In genomic region chr4:126104261-126105075, GRCm38 (mm10) we compare ENCODE assay signal across 8 mouse cellular contexts. TPM values are rescaled to one million over a fixed set of nuclear protein-coding genes. Genes with fewer than 3 reads are reported as not detected.
DNase-seq lines count a peak whose midpoint lies in the region; ATAC-seq and TF ChIP-seq lines count a peak whose summit lies in the region.

No protein-coding gene starts in this region.

- peak overlapping the region; percentile 98 for H3K4me2 ChIP-seq in embryonic facial prominence, embryonic 14.5 days (ENCODE audit: low read depth, low read length)
- H3K4me2 ChIP-seq in hindbrain, embryonic 16.5 days (ENCODE audit: low read length), result peak overlapping the region; percentile 82
- peak overlapping the region; percentile 85 for H3K4me2 ChIP-seq in limb, embryonic 14.5 days (replicated peaks; ENCODE audit: low read depth, low read length, severe bottlenecking)
- peak overlapping the region; percentile 92 for H3K4me2 ChIP-seq in midbrain, postnatal 0 days (ENCODE audit: low read depth, low read length, poor library complexity, severe bottlenecking)

- WGBS in embryonic facial prominence, embryonic 14.5 days, result 3% methylated on average over 29 of the region's 34 CpGs
- 3% methylated on average over 34 of the region's 34 CpGs for WGBS in hindbrain, embryonic 16.5 days
- 4% methylated on average over 34 of the region's 34 CpGs for WGBS in limb, embryonic 14.5 days
- 2% methylated on average over 33 of the region's 34 CpGs for WGBS in midbrain, postnatal 0 days

- DNase-seq in layer of hippocampus, adult 2 months (ENCODE audit: low spot score in 2 of 2), result no peak
- DNase-seq in layer of hippocampus, adult 9-11 months, result no peak
- peak; percentile 66 to 85 for DNase-seq in adrenal gland, adult (ENCODE audit: inconsistent age in 2 of 2, low spot score in 1 of 2)
- DNase-seq in embryonic facial prominence, embryonic 14.5 days (ENCODE audit: low spot score), result no peak
- DNase-seq in limb, embryonic 14.5 days (ENCODE audit: low spot score), result no peak
- peak; percentile 38 for DNase-seq in midbrain, postnatal 0 days (ENCODE audit: low spot score)
- DNase-seq in T-cell, adult 2 months (ENCODE audit: low spot score), result no peak

- H3K4me1 ChIP-seq in embryonic facial prominence, embryonic 14.5 days (ENCODE audit: control insufficient read depth, insufficient read depth, low read length), result peaks cover 31% of the 10 kb centered on the region
- peaks cover 39% of the 10 kb centered on the region for H3K4me1 ChIP-seq in hindbrain, embryonic 16.5 days (ENCODE audit: control insufficient read depth, insufficient read depth, low read depth, low read length)
- H3K4me1 ChIP-seq in limb, embryonic 14.5 days (ENCODE audit: control insufficient read depth, insufficient read depth, low read length), result peaks cover 22% of the 10 kb centered on the region
- peaks cover 12% of the 10 kb centered on the region; the same call in 1 of the 2 replicates for H3K4me1 ChIP-seq in midbrain, postnatal 0 days (ENCODE audit: insufficient read depth, low read length)

- H3K9me3 ChIP-seq in embryonic facial prominence, embryonic 14.5 days (ENCODE audit: control insufficient read depth, low read length), result no peaks in the 10 kb centered on the region
- H3K9me3 ChIP-seq in hindbrain, embryonic 16.5 days (ENCODE audit: control insufficient read depth, low read length), result no peaks in the 10 kb centered on the region
- no peaks in the 10 kb centered on the region for H3K9me3 ChIP-seq in limb, embryonic 14.5 days (ENCODE audit: control insufficient read depth, low read length)
- no peaks in the 10 kb centered on the region for H3K9me3 ChIP-seq in midbrain, postnatal 0 days (ENCODE audit: low read length)

- ATAC-seq in embryonic facial prominence, embryonic 14.5 days (ENCODE audit: low read depth), result peak; percentile 19
- no peak; the same call in 1 of the 2 replicates for ATAC-seq in hindbrain, embryonic 16.5 days
- no peak for ATAC-seq in limb, embryonic 14.5 days (ENCODE audit: low FRiP score, low read depth)
- peak; percentile 45 for ATAC-seq in midbrain, postnatal 0 days (ENCODE audit: low FRiP score)

- peak overlapping the region; percentile 82 for H3K4me3 ChIP-seq in layer of hippocampus, adult 2 months
- H3K4me3 ChIP-seq in embryonic facial prominence, embryonic 14.5 days (ENCODE audit: low read depth, low read length), result peak overlapping the region; percentile 94
- peak overlapping the region; percentile 91 for H3K4me3 ChIP-seq in hindbrain, embryonic 16.5 days (ENCODE audit: low read length)
- H3K4me3 ChIP-seq in limb, embryonic 14.5 days (replicated peaks; ENCODE audit: low read length), result peak overlapping the region; percentile 95
- peak overlapping the region; percentile 93 for H3K4me3 ChIP-seq in midbrain, postnatal 0 days (ENCODE audit: low read depth, low read length)

- H3K27me3 ChIP-seq in embryonic facial prominence, embryonic 14.5 days (replicated peaks; ENCODE audit: control insufficient read depth, insufficient read depth, low read length), result no peaks in the 10 kb centered on the region
- no peaks in the 10 kb centered on the region for H3K27me3 ChIP-seq in hindbrain, embryonic 16.5 days (replicated peaks; ENCODE audit: control insufficient read depth, insufficient read depth, low read length)
- no peaks in the 10 kb centered on the region for H3K27me3 ChIP-seq in limb, embryonic 14.5 days (ENCODE audit: control insufficient read depth, insufficient read depth, low read length)
- H3K27me3 ChIP-seq in midbrain, postnatal 0 days (ENCODE audit: insufficient read depth, low read length), result no peaks in the 10 kb centered on the region

- H3K27ac ChIP-seq in layer of hippocampus, adult 2 months, result peak overlapping the region; percentile 97
- H3K27ac ChIP-seq in embryonic facial prominence, embryonic 14.5 days (replicated peaks; ENCODE audit: low read depth, low read length), result no peak overlapping the region; the same call in 1 of the 2 replicates
- peak overlapping the region; percentile 81 for H3K27ac ChIP-seq in hindbrain, embryonic 16.5 days (ENCODE audit: low read depth, low read length)
- no peak overlapping the region for H3K27ac ChIP-seq in limb, embryonic 14.5 days (replicated peaks; ENCODE audit: low read depth, low read length)
- H3K27ac ChIP-seq in midbrain, postnatal 0 days (ENCODE audit: low read depth, low read length), result peak overlapping the region; percentile 64

- H3K9ac ChIP-seq in embryonic facial prominence, embryonic 14.5 days (ENCODE audit: low read depth, low read length), result peak overlapping the region; percentile 84
- peak overlapping the region; percentile 89 for H3K9ac ChIP-seq in hindbrain, embryonic 16.5 days (ENCODE audit: low read depth, low read length)
- H3K9ac ChIP-seq in limb, embryonic 14.5 days (ENCODE audit: low read depth, low read length, severe bottlenecking), result peak overlapping the region; percentile 79
- peak overlapping the region; percentile 87 for H3K9ac ChIP-seq in midbrain, postnatal 0 days (replicated peaks; ENCODE audit: low read length, poor library complexity, severe bottlenecking)

- no peak for TF ChIP-seq POLR2A in limb, embryonic 14.5 days (IDR thresholded peaks at IDR 0.05; ENCODE audit: borderline replicate concordance, extremely low read depth, insufficient read depth, insufficient read length)

- no peaks in the 10 kb centered on the region for H3K36me3 ChIP-seq in embryonic facial prominence, embryonic 14.5 days (ENCODE audit: control insufficient read depth, insufficient read depth, low read length)
- H3K36me3 ChIP-seq in hindbrain, embryonic 16.5 days (ENCODE audit: control insufficient read depth, insufficient read depth, low read length), result no peaks in the 10 kb centered on the region
- H3K36me3 ChIP-seq in limb, embryonic 14.5 days (ENCODE audit: control insufficient read depth, insufficient read depth, low read length), result peaks cover 3% of the 10 kb centered on the region; the same call in 1 of the 2 replicates
- H3K36me3 ChIP-seq in midbrain, postnatal 0 days (ENCODE audit: insufficient read depth, low read length), result no peaks in the 10 kb centered on the region

- no peak for TF ChIP-seq CTCF in layer of hippocampus, adult 2 months (conservative IDR thresholded peaks at IDR 0.05)
- TF ChIP-seq CTCF in midbrain, postnatal 0 days (IDR thresholded peaks at IDR 0.05), result no peak

RNA-seq across cellular contexts. Expression of gene Stk40, which starts 0.7 kb away (rescaled TPM):
- 10 to 100 TPM; 24.8 to 26.6 TPM for total RNA-seq in layer of hippocampus, adult 2 months (2021)
- 26.8 and 32.1 TPM in 2 replicates for polyA plus RNA-seq in embryonic facial prominence, embryonic 14.5 days (2014; fragmentation: Nextera tagmentation; extraction: Ambion mirVana)
- polyA plus RNA-seq in hindbrain, embryonic 16.5 days (2015; fragmentation: Nextera tagmentation; extraction: Ambion mirVana), result 29.5 and 34.3 TPM in 2 replicates
- 21.3 and 25.5 TPM in 2 replicates for polyA plus RNA-seq in limb, embryonic 14.5 days (2012; rRNA removed)
- 27.9 and 29.1 TPM in 2 replicates for polyA plus RNA-seq in limb, embryonic 14.5 days (2014; fragmentation: Nextera tagmentation; extraction: Ambion mirVana)
- total RNA-seq in midbrain, postnatal 0 days (2014; rRNA removed), result 18.0 and 21.2 TPM in 2 replicates
- 16.9 and 17.4 TPM in 2 replicates for polyA plus RNA-seq in midbrain, postnatal 0 days (2015; fragmentation: Nextera tagmentation; extraction: Ambion mirVana)

RNA-seq across cellular contexts. Expression of gene Lsm10, which starts 8.0 kb away (rescaled TPM):
- 10 to 100 TPM; 13.4 to 13.8 TPM for total RNA-seq in layer of hippocampus, adult 2 months (2021)
- polyA plus RNA-seq in embryonic facial prominence, embryonic 14.5 days (2014; fragmentation: Nextera tagmentation; extraction: Ambion mirVana), result 52.0 and 54.1 TPM in 2 replicates
- 51.3 and 55.8 TPM in 2 replicates for polyA plus RNA-seq in hindbrain, embryonic 16.5 days (2015; fragmentation: Nextera tagmentation; extraction: Ambion mirVana)
- 44.0 and 50.4 TPM in 2 replicates for polyA plus RNA-seq in limb, embryonic 14.5 days (2012; rRNA removed)
- 53.7 and 54.3 TPM in 2 replicates for polyA plus RNA-seq in limb, embryonic 14.5 days (2014; fragmentation: Nextera tagmentation; extraction: Ambion mirVana)
- total RNA-seq in midbrain, postnatal 0 days (2014; rRNA removed), result 27.0 and 28.6 TPM in 2 replicates
- 47.7 and 49.3 TPM in 2 replicates for polyA plus RNA-seq in midbrain, postnatal 0 days (2015; fragmentation: Nextera tagmentation; extraction: Ambion mirVana)

RNA-seq across cellular contexts. Expression of gene Eva1b, which starts 43.1 kb away (rescaled TPM):
- 1 to 10 TPM; 3.3 to 3.6 TPM for total RNA-seq in layer of hippocampus, adult 2 months (2021)
- 78.9 and 81.7 TPM in 2 replicates for polyA plus RNA-seq in embryonic facial prominence, embryonic 14.5 days (2014; fragmentation: Nextera tagmentation; extraction: Ambion mirVana)
- polyA plus RNA-seq in hindbrain, embryonic 16.5 days (2015; fragmentation: Nextera tagmentation; extraction: Ambion mirVana), result 11.8 and 13.7 TPM in 2 replicates
- polyA plus RNA-seq in limb, embryonic 14.5 days (2012; rRNA removed), result 120 and 155 TPM in 2 replicates
- polyA plus RNA-seq in limb, embryonic 14.5 days (2014; fragmentation: Nextera tagmentation; extraction: Ambion mirVana), result 101 and 106 TPM in 2 replicates
- 8.5 and 12.3 TPM in 2 replicates for total RNA-seq in midbrain, postnatal 0 days (2014; rRNA removed)
- polyA plus RNA-seq in midbrain, postnatal 0 days (2015; fragmentation: Nextera tagmentation; extraction: Ambion mirVana), result 9.1 and 10.6 TPM in 2 replicates

RNA-seq across cellular contexts. Expression of gene Oscp1, which starts 46.1 kb away (rescaled TPM):
- total RNA-seq in layer of hippocampus, adult 2 months (2021), result 10 to 100 TPM; 41.1 to 44.5 TPM
- 13.7 and 17.5 TPM in 2 replicates for polyA plus RNA-seq in embryonic facial prominence, embryonic 14.5 days (2014; fragmentation: Nextera tagmentation; extraction: Ambion mirVana)
- polyA plus RNA-seq in hindbrain, embryonic 16.5 days (2015; fragmentation: Nextera tagmentation; extraction: Ambion mirVana), result 42.5 and 42.9 TPM in 2 replicates
- 5.3 and 5.8 TPM in 2 replicates for polyA plus RNA-seq in limb, embryonic 14.5 days (2012; rRNA removed)
- polyA plus RNA-seq in limb, embryonic 14.5 days (2014; fragmentation: Nextera tagmentation; extraction: Ambion mirVana), result 13.2 and 13.8 TPM in 2 replicates
- 19.1 and 34.3 TPM in 2 replicates for total RNA-seq in midbrain, postnatal 0 days (2014; rRNA removed)
- 47.7 and 50.2 TPM in 2 replicates for polyA plus RNA-seq in midbrain, postnatal 0 days (2015; fragmentation: Nextera tagmentation; extraction: Ambion mirVana)

RNA-seq across cellular contexts. Expression of gene Mrps15, which starts 57.7 kb away (rescaled TPM):
- 10 to 100 TPM; 46.2 to 48.6 TPM for total RNA-seq in layer of hippocampus, adult 2 months (2021)
- polyA plus RNA-seq in embryonic facial prominence, embryonic 14.5 days (2014; fragmentation: Nextera tagmentation; extraction: Ambion mirVana), result 128 and 133 TPM in 2 replicates
- 134 and 138 TPM in 2 replicates for polyA plus RNA-seq in hindbrain, embryonic 16.5 days (2015; fragmentation: Nextera tagmentation; extraction: Ambion mirVana)
- polyA plus RNA-seq in limb, embryonic 14.5 days (2012; rRNA removed), result 78.0 and 83.5 TPM in 2 replicates
- 139 and 140 TPM in 2 replicates for polyA plus RNA-seq in limb, embryonic 14.5 days (2014; fragmentation: Nextera tagmentation; extraction: Ambion mirVana)
- 53.8 and 73.2 TPM in 2 replicates for total RNA-seq in midbrain, postnatal 0 days (2014; rRNA removed)
- 137 and 151 TPM in 2 replicates for polyA plus RNA-seq in midbrain, postnatal 0 days (2015; fragmentation: Nextera tagmentation; extraction: Ambion mirVana)

Comparison
In these comparisons a context has a peak if more than half of its experiments do, and no peak if none do; other contexts are left out.
1. DNase-seq: peak in adrenal gland, adult (2 of 2) and midbrain, postnatal 0 days (single experiment); none in layer of hippocampus, adult 2 months (0 of 2), layer of hippocampus, adult 9-11 months (single experiment), embryonic facial prominence, embryonic 14.5 days (single experiment), limb, embryonic 14.5 days (single experiment) and T-cell, adult 2 months (single experiment).
2. H3K27ac ChIP-seq: peak in layer of hippocampus, adult 2 months (single experiment), hindbrain, embryonic 16.5 days (single experiment) and midbrain, postnatal 0 days (single experiment); none in embryonic facial prominence, embryonic 14.5 days (single experiment) and limb, embryonic 14.5 days (single experiment).
3. ATAC-seq: peak in embryonic facial prominence, embryonic 14.5 days (single experiment) and midbrain, postnatal 0 days (single experiment); none in hindbrain, embryonic 16.5 days (single experiment) and limb, embryonic 14.5 days (single experiment).
4. Peak in every context shown above with its lines, with median percentiles within 50 percentile points of each other: H3K4me3 ChIP-seq, H3K4me2 ChIP-seq and H3K9ac ChIP-seq.